ENCODE assay signal across 10 mouse cellular contexts in the genomic region with DNA sequence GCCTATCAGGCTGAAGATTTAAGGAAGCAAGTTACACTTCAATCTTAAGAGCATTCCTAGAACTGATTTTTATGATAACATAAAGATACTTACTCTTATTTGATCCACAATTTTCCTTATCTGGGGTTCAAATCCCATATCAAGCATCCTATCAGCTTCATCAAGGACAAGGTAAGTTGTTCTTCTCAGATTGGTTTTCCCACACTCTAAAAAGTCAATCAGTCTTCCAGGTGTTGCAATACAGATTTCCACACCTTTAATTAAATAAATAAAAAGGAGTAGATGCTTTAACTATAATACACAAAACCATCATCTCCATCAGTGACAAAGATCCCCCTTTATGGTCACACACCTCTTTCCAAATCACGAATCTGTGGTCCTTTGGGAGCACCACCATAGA. TPM values are rescaled to one million over a fixed set of nuclear protein-coding genes. Genes with fewer than 3 reads are reported as not detected.
DNase-seq lines count a peak whose midpoint lies in the region; ATAC-seq and TF ChIP-seq lines count a peak whose summit lies in the region.
"Had no signal": no experiment of that assay in that cellular context is flagged by ENCODE, and none has a peak within 500 bp of the region (broad histone marks: within the 10 kb centered on the region; RNA-seq: fewer than 3 reads in every experiment).

No protein-coding gene starts in this region.

- ATAC-seq in hindbrain, embryonic 14.5 days (ENCODE audit: low FRiP score) = no peak
- ATAC-seq in hindbrain, embryonic 16.5 days = no peak
- ATAC-seq in midbrain, embryonic 16.5 days = no peak
- no peak for ATAC-seq in hindbrain, embryonic 15.5 days (ENCODE audit: low FRiP score, low read depth)
- ATAC-seq: inflammation-experienced regulatory T-cells, adult 6 months had no signal

- H3ac ChIP-seq in myocyte (ENCODE audit: control insufficient read depth, insufficient read length) = no peak overlapping the region

- no peaks in the 10 kb centered on the region for H3K9me3 ChIP-seq in hindbrain, embryonic 14.5 days (ENCODE audit: control insufficient read depth, low read length)
- no peaks in the 10 kb centered on the region for H3K9me3 ChIP-seq in hindbrain, embryonic 16.5 days (ENCODE audit: control insufficient read depth, low read length)
- H3K9me3 ChIP-seq in midbrain, embryonic 10.5 days (replicated peaks) = no peaks in the 10 kb centered on the region
- no peaks in the 10 kb centered on the region for H3K9me3 ChIP-seq in midbrain, embryonic 16.5 days (replicated peaks; ENCODE audit: control insufficient read depth, low read length, poor library complexity, severe bottlenecking)
- H3K9me3 ChIP-seq in hindbrain, embryonic 15.5 days = no peaks in the 10 kb centered on the region

- H3K4me3 ChIP-seq in hindbrain, embryonic 14.5 days (replicated peaks; ENCODE audit: low read length) = no peak overlapping the region; the same call in 1 of the 2 replicates
- H3K4me3 ChIP-seq in hindbrain, embryonic 16.5 days (ENCODE audit: low read length) = no peak overlapping the region
- peak overlapping the region; percentile 96; the same call in 1 of the 2 replicates for H3K4me3 ChIP-seq in midbrain, embryonic 10.5 days
- H3K4me3 ChIP-seq in midbrain, embryonic 16.5 days (ENCODE audit: low read depth, low read length) = no peak overlapping the region
- H3K4me3 ChIP-seq in hindbrain, embryonic 15.5 days = no peak overlapping the region
- peak overlapping the region; percentile 92 for H3K4me3 ChIP-seq in myocyte

- peaks cover 23% of the 10 kb centered on the region for H3K4me1 ChIP-seq in hindbrain, embryonic 14.5 days (replicated peaks; ENCODE audit: control insufficient read depth, insufficient read depth, low read length)
- peaks cover 20% of the 10 kb centered on the region for H3K4me1 ChIP-seq in hindbrain, embryonic 16.5 days (ENCODE audit: control insufficient read depth, insufficient read depth, low read depth, low read length)
- H3K4me1 ChIP-seq in midbrain, embryonic 10.5 days = peaks cover 18% of the 10 kb centered on the region
- H3K4me1 ChIP-seq in midbrain, embryonic 16.5 days (ENCODE audit: control insufficient read depth, insufficient read depth, low read length) = peaks cover 21% of the 10 kb centered on the region
- H3K4me1 ChIP-seq in hindbrain, embryonic 15.5 days (replicated peaks) = peaks cover 36% of the 10 kb centered on the region

- no peak for TF ChIP-seq POLR2A in myocyte (IDR thresholded peaks at IDR 0.05; ENCODE audit: insufficient read length, low read depth)

- peaks cover 62% of the 10 kb centered on the region for H3K79me2 ChIP-seq in myocyte (ENCODE audit: control insufficient read depth, insufficient read depth)

- peak overlapping the region; percentile 66 for H3K4me2 ChIP-seq in hindbrain, embryonic 14.5 days (replicated peaks)
- H3K4me2 ChIP-seq in hindbrain, embryonic 16.5 days (ENCODE audit: low read length) = no peak overlapping the region
- H3K4me2 ChIP-seq in midbrain, embryonic 16.5 days (ENCODE audit: low read length) = no peak overlapping the region
- peak overlapping the region; percentile 68 for H3K4me2 ChIP-seq in hindbrain, embryonic 15.5 days
- peak overlapping the region; percentile 76 for H3K4me2 ChIP-seq in myocyte (ENCODE audit: low read depth)

- WGBS in hindbrain, embryonic 14.5 days = 67% methylated on average over 1 of the region's 1 CpGs
- 60% methylated on average over 1 of the region's 1 CpGs for WGBS in hindbrain, embryonic 16.5 days
- WGBS in midbrain, embryonic 10.5 days = 92% methylated on average over 1 of the region's 1 CpGs
- WGBS in midbrain, embryonic 16.5 days = 67% methylated on average over 1 of the region's 1 CpGs
- 61% methylated on average over 1 of the region's 1 CpGs for WGBS in hindbrain, embryonic 15.5 days

- DNase-seq in hindbrain, embryonic 14.5 days (ENCODE audit: low spot score) = no peak
- DNase-seq in midbrain, embryonic 10.5 days (ENCODE audit: low spot score) = no peak
- DNase-seq in embryo, embryonic 11 days = no peak
- no peak for DNase-seq in spleen, postnatal 10 days (ENCODE audit: low spot score in 2 of 2)
- DNase-seq: cerebellum, postnatal 14 days had no signal

- H3K27me3 ChIP-seq in hindbrain, embryonic 14.5 days (ENCODE audit: control insufficient read depth, insufficient read depth, low read length) = no peaks in the 10 kb centered on the region
- no peaks in the 10 kb centered on the region for H3K27me3 ChIP-seq in hindbrain, embryonic 16.5 days (replicated peaks; ENCODE audit: control insufficient read depth, insufficient read depth, low read length)
- H3K27me3 ChIP-seq in midbrain, embryonic 10.5 days (ENCODE audit: low read depth, poor library complexity, severe bottlenecking) = no peaks in the 10 kb centered on the region
- H3K27me3 ChIP-seq in midbrain, embryonic 16.5 days (ENCODE audit: control insufficient read depth, insufficient read depth, low read depth, low read length) = no peaks in the 10 kb centered on the region
- no peaks in the 10 kb centered on the region for H3K27me3 ChIP-seq in hindbrain, embryonic 15.5 days
- H3K27me3 ChIP-seq in myocyte (ENCODE audit: control insufficient read depth, insufficient read depth, insufficient read length) = no peaks in the 10 kb centered on the region

- H3K36me3 ChIP-seq in hindbrain, embryonic 14.5 days (replicated peaks; ENCODE audit: control insufficient read depth, insufficient read depth) = peaks cover 69% of the 10 kb centered on the region
- peaks cover 36% of the 10 kb centered on the region for H3K36me3 ChIP-seq in hindbrain, embryonic 16.5 days (ENCODE audit: control insufficient read depth, insufficient read depth, low read length)
- peaks cover 76% of the 10 kb centered on the region for H3K36me3 ChIP-seq in midbrain, embryonic 10.5 days
- peaks cover 31% of the 10 kb centered on the region for H3K36me3 ChIP-seq in midbrain, embryonic 16.5 days (ENCODE audit: control insufficient read depth, insufficient read depth, low read length)
- H3K36me3 ChIP-seq in hindbrain, embryonic 15.5 days = peaks cover 52% of the 10 kb centered on the region
- H3K36me3 ChIP-seq in myocyte (ENCODE audit: control insufficient read depth, insufficient read depth) = peaks cover 70% of the 10 kb centered on the region

- no peak overlapping the region for H3K9ac ChIP-seq in hindbrain, embryonic 14.5 days
- H3K9ac ChIP-seq in hindbrain, embryonic 16.5 days (ENCODE audit: low read depth, low read length) = no peak overlapping the region
- no peak overlapping the region for H3K9ac ChIP-seq in midbrain, embryonic 16.5 days (ENCODE audit: low read depth, low read length)
- no peak overlapping the region for H3K9ac ChIP-seq in hindbrain, embryonic 15.5 days

- no peak overlapping the region for H3K27ac ChIP-seq in hindbrain, embryonic 14.5 days
- no peak overlapping the region for H3K27ac ChIP-seq in hindbrain, embryonic 16.5 days (ENCODE audit: low read depth, low read length)
- no peak overlapping the region for H3K27ac ChIP-seq in midbrain, embryonic 10.5 days (replicated peaks)
- H3K27ac ChIP-seq in midbrain, embryonic 16.5 days (ENCODE audit: low read length) = no peak overlapping the region
- H3K27ac ChIP-seq in hindbrain, embryonic 15.5 days (replicated peaks) = no peak overlapping the region

RNA-seq across cellular contexts. Expression of a gene that starts 3.9 kb away (rescaled TPM):
- 417 and 429 TPM in 2 replicates for polyA plus RNA-seq in hindbrain, embryonic 14.5 days (2014; fragmentation: Nextera tagmentation; extraction: Ambion mirVana)
- polyA plus RNA-seq in hindbrain, embryonic 16.5 days (2015; fragmentation: Nextera tagmentation; extraction: Ambion mirVana) = 315 and 329 TPM in 2 replicates
- 295 and 331 TPM in 2 replicates for polyA plus RNA-seq in midbrain, embryonic 10.5 days (2016; fragmentation: Nextera tagmentation; extraction: Ambion mirVana)
- polyA plus RNA-seq in midbrain, embryonic 16.5 days (2015; fragmentation: Nextera tagmentation; extraction: Ambion mirVana) = 365 and 425 TPM in 2 replicates
- 340 and 351 TPM in 2 replicates for polyA plus RNA-seq in hindbrain, embryonic 15.5 days (2015; fragmentation: Nextera tagmentation; extraction: Ambion mirVana)
- polyA plus RNA-seq in myocyte (2012; fragmentation: generic; extraction: Trizol) = 198 TPM

RNA-seq across cellular contexts. Expression of a gene that starts 4.0 kb away (rescaled TPM):
- polyA plus RNA-seq in hindbrain, embryonic 14.5 days (2014; fragmentation: Nextera tagmentation; extraction: Ambion mirVana) = 10.8 and 11.4 TPM in 2 replicates
- polyA plus RNA-seq in hindbrain, embryonic 16.5 days (2015; fragmentation: Nextera tagmentation; extraction: Ambion mirVana) = 12.2 and 15.3 TPM in 2 replicates
- polyA plus RNA-seq in midbrain, embryonic 10.5 days (2016; fragmentation: Nextera tagmentation; extraction: Ambion mirVana) = 18.0 and 19.1 TPM in 2 replicates
- 16.2 and 17.8 TPM in 2 replicates for polyA plus RNA-seq in midbrain, embryonic 16.5 days (2015; fragmentation: Nextera tagmentation; extraction: Ambion mirVana)
- 14.0 and 16.1 TPM in 2 replicates for polyA plus RNA-seq in hindbrain, embryonic 15.5 days (2015; fragmentation: Nextera tagmentation; extraction: Ambion mirVana)
- 3.5 TPM for polyA plus RNA-seq in myocyte (2012; fragmentation: generic; extraction: Trizol)

RNA-seq across cellular contexts. Expression of a gene that starts 5.7 kb away (rescaled TPM):
- 8.6 and 9.7 TPM in 2 replicates for polyA plus RNA-seq in hindbrain, embryonic 14.5 days (2014; fragmentation: Nextera tagmentation; extraction: Ambion mirVana)
- polyA plus RNA-seq in hindbrain, embryonic 16.5 days (2015; fragmentation: Nextera tagmentation; extraction: Ambion mirVana) = 9.1 and 9.9 TPM in 2 replicates
- 10.2 and 10.7 TPM in 2 replicates for polyA plus RNA-seq in midbrain, embryonic 10.5 days (2016; fragmentation: Nextera tagmentation; extraction: Ambion mirVana)
- polyA plus RNA-seq in midbrain, embryonic 16.5 days (2015; fragmentation: Nextera tagmentation; extraction: Ambion mirVana) = 9.4 and 9.6 TPM in 2 replicates
- 8.4 and 8.8 TPM in 2 replicates for polyA plus RNA-seq in hindbrain, embryonic 15.5 days (2015; fragmentation: Nextera tagmentation; extraction: Ambion mirVana)
- 4.4 TPM for polyA plus RNA-seq in myocyte (2012; fragmentation: generic; extraction: Trizol)

RNA-seq across cellular contexts. Expression of a gene that starts 34.0 kb away (rescaled TPM):
- polyA plus RNA-seq in hindbrain, embryonic 14.5 days (2014; fragmentation: Nextera tagmentation; extraction: Ambion mirVana) = 0.74 and 0.79 TPM in 2 replicates
- 0.42 and 0.56 TPM in 2 replicates for polyA plus RNA-seq in hindbrain, embryonic 16.5 days (2015; fragmentation: Nextera tagmentation; extraction: Ambion mirVana)
- 0.67 and 1.1 TPM in 2 replicates for polyA plus RNA-seq in midbrain, embryonic 10.5 days (2016; fragmentation: Nextera tagmentation; extraction: Ambion mirVana)
- 0.89 and 0.99 TPM in 2 replicates for polyA plus RNA-seq in midbrain, embryonic 16.5 days (2015; fragmentation: Nextera tagmentation; extraction: Ambion mirVana)
- 0.70 and 1.5 TPM in 2 replicates for polyA plus RNA-seq in hindbrain, embryonic 15.5 days (2015; fragmentation: Nextera tagmentation; extraction: Ambion mirVana)
- polyA plus RNA-seq in myocyte (2012; fragmentation: generic; extraction: Trizol) = 7.7 TPM

RNA-seq across cellular contexts. Expression of a gene that starts 34.6 kb away (rescaled TPM):
- polyA plus RNA-seq in hindbrain, embryonic 14.5 days (2014; fragmentation: Nextera tagmentation; extraction: Ambion mirVana) = 16.0 and 16.9 TPM in 2 replicates
- polyA plus RNA-seq in hindbrain, embryonic 16.5 days (2015; fragmentation: Nextera tagmentation; extraction: Ambion mirVana) = 16.4 and 21.0 TPM in 2 replicates
- 15.3 and 17.2 TPM in 2 replicates for polyA plus RNA-seq in midbrain, embryonic 10.5 days (2016; fragmentation: Nextera tagmentation; extraction: Ambion mirVana)
- 14.1 and 15.7 TPM in 2 replicates for polyA plus RNA-seq in midbrain, embryonic 16.5 days (2015; fragmentation: Nextera tagmentation; extraction: Ambion mirVana)
- polyA plus RNA-seq in hindbrain, embryonic 15.5 days (2015; fragmentation: Nextera tagmentation; extraction: Ambion mirVana) = 16.3 and 17.6 TPM in 2 replicates
- polyA plus RNA-seq in myocyte (2012; fragmentation: generic; extraction: Trizol) = 0.01 TPM

Comparison
In these comparisons a context has a peak if more than half of its experiments do, and no peak if none do; other contexts are left out.
1. H3K4me2 ChIP-seq: peak in hindbrain, embryonic 14.5 days (single experiment), hindbrain, embryonic 15.5 days (single experiment) and myocyte (single experiment); none in hindbrain, embryonic 16.5 days (single experiment) and midbrain, embryonic 16.5 days (single experiment).
2. H3K4me3 ChIP-seq: peak in midbrain, embryonic 10.5 days (single experiment) and myocyte (single experiment); none in hindbrain, embryonic 14.5 days (single experiment), hindbrain, embryonic 16.5 days (single experiment), midbrain, embryonic 16.5 days (single experiment) and hindbrain, embryonic 15.5 days (single experiment).